Mouse (Mus musculus): ENCODE results near the gene D230025D16Rik.

DNA sequence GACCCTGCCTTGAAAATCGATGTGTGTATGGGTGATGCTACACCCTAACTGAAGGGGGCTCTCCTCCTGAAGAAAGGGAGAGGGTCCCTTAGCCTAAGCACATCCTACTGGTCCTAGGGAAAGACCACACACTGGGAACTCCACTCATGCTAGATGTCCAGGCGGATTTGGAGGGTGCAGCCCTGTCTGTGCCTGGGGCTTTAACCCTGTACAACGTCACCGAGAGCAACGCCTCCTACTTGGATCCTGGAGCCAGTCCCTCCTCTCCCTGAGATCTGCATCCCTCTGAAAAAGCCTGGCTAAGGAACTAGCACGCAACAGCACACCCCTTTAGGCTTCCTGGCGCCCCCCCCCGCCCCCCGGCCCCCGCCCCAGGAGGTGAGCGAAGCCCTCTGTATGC lies 50.4 kb downstream of the D230025D16Rik start:
- no peak for TF ChIP-seq CTCF (IDR thresholded peaks at IDR 0.05; ENCODE audit: low read depth)
- no peak for TF ChIP-seq EP300 (IDR thresholded peaks at IDR 0.05; ENCODE audit: low read depth)
